Mouse (Mus musculus): ENCODE results near the gene Zfp951. TPM values are rescaled to one million over a fixed set of nuclear protein-coding genes. Genes with fewer than 3 reads are reported as not detected.

Zfp951 gene
- total RNA-seq (2023) = 1 to 10 TPM; 7.3 to 8.2 TPM

GRCm38 (mm10) chr5:104859962-104860525 is at the start of gene Zfp951:
TSS of gene Zfp951 (minus strand) at chr5:104860070.

Other genes with a start within 250 kb of the Zfp951 start
- gene Abcg3, start 122.6 kb upstream of the Zfp951 start, total RNA-seq (2023) = 10 to 100 TPM; 75.3 to 79.1 TPM

Data from monocyte, adult 59 days (primary cell).